Mouse (Mus musculus): Measurements from ENCODE around the gene Txn1. TPM values are rescaled to one million over a fixed set of nuclear protein-coding genes. Genes with fewer than 3 reads are reported as not detected.

Txn1 gene
- polyA plus RNA-seq, 1 experiment, result 381 TPM

DNA sequence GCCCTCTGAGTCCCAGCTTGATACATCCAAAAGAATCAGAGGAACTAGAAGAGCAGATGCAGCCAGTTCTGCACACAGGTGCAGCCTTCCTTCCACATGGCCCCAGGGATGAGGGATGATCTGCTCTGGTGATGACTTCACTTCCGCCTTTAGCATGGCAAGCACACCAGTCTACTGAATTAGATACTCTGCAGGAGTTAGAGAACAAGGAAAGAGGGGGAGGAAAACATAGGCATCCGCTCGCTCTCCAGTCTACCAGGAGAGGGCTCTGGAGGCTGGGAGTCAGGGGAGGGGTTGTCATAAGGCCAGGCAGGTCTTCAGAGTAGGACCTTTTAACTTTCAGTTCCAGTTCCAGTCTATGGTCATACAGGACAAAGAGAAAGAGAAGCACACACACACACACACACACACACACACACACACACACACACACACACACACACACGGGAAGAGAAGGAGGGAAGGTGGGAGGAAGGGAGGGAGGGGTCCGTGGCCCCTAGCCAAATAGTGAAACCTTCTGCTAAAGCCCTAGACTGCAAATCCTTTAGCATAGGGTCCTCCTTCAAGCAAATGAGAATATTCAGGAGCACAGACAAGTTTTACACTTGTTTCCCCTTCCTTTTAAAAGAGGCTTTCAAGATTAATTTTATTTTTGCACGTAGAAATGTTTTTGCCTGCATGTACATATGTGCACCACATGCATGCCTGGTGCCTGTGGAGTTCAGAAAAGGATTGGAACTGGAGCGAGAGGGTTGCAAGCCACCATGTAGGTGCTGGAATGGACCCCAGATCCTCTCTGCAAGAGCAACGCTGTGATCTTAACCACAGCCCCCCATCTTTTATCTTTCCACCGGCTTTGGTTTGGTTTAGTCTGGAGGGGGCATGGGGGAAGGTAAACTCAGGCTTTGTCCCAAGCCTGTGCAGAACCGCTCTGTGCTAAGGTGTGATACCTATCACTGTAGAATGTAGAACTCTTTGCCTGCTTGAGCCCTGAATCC lies 41.7 kb downstream of the Txn1 start:
- TF ChIP-seq SRF (IDR thresholded peaks at IDR 0.05; ENCODE audit: control insufficient read depth, insufficient read length, low read depth) (no peak), POLR2A (IDR thresholded peaks at IDR 0.05; ENCODE audit: insufficient read length, low read depth) (no peak), TCF12 (IDR thresholded peaks at IDR 0.05; ENCODE audit: insufficient read depth, poor library complexity, severe bottlenecking) (no peak), TCF3 (IDR thresholded peaks at IDR 0.05; ENCODE audit: insufficient read length, low read depth) (no peak), MYOG (IDR thresholded peaks at IDR 0.05; ENCODE audit: control insufficient read depth in 1 of 3, insufficient read depth in 1 of 3, insufficient read length in 2 of 3, low read depth in 2 of 3) (no peak), POLR2AphosphoS2 (IDR thresholded peaks at IDR 0.05; ENCODE audit: insufficient read length, low read depth) (no peak), MYOD1 (IDR thresholded peaks at IDR 0.05; ENCODE audit: control insufficient read depth in 1 of 3, insufficient read length in 2 of 3, low read depth in 2 of 3) (no peak), REST (IDR thresholded peaks at IDR 0.05; ENCODE audit: insufficient read depth, insufficient read length) (no peak), MAX (IDR thresholded peaks at IDR 0.05; ENCODE audit: low read depth) (no peak), E2F4 (IDR thresholded peaks at IDR 0.05; ENCODE audit: insufficient read depth) (no peak), USF1 (IDR thresholded peaks at IDR 0.05; ENCODE audit: low read depth) (no peak), CEBPB (IDR thresholded peaks at IDR 0.05; ENCODE audit: insufficient read depth, poor library complexity, severe bottlenecking) (no peak)
- Histone ChIP-seq H3K79me2 (ENCODE audit: control insufficient read depth, insufficient read depth) (no peaks in the 10 kb centered on the region), H3K36me3 (ENCODE audit: control insufficient read depth, insufficient read depth) (no peaks in the 10 kb centered on the region), H3K4me2 (ENCODE audit: low read depth) (no peak overlapping the region), H3K27me3 (ENCODE audit: control insufficient read depth, insufficient read depth, insufficient read length) (no peaks in the 10 kb centered on the region), H3ac (ENCODE audit: control insufficient read depth, insufficient read length) (no peak overlapping the region), H3K4me3 (no peak overlapping the region)

DNA sequence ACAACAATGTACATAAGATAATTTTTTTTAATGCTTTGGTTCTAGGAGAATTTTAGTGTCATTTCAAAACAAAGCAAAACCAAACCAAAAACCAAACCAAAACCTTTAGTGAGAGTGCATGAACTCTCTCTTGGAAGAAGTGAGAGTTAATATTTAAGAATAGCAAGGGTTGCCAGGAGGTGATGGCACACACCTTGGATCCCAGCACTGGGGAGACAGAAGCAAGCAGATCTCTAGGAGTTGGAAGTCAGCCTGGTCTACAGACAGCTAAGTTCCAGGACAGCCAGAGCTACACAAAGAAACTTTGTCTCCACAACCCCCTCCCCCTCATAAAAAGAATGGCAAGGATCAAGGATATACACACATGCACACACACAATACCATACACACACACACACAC lies 43.2 kb downstream of the Txn1 start:
- Histone ChIP-seq H3ac (ENCODE audit: control insufficient read depth, insufficient read length) (no peak overlapping the region), H3K4me3 (no peak overlapping the region), H3K36me3 (ENCODE audit: control insufficient read depth, insufficient read depth) (no peaks in the 10 kb centered on the region), H3K79me2 (ENCODE audit: control insufficient read depth, insufficient read depth) (no peaks in the 10 kb centered on the region), H3K4me2 (ENCODE audit: low read depth) (no peak overlapping the region), H3K27me3 (ENCODE audit: control insufficient read depth, insufficient read depth, insufficient read length) (no peaks in the 10 kb centered on the region)
- no peak for TF ChIP-seq REST (IDR thresholded peaks at IDR 0.05; ENCODE audit: insufficient read depth, insufficient read length)
- no peak for TF ChIP-seq POLR2AphosphoS2 (IDR thresholded peaks at IDR 0.05; ENCODE audit: insufficient read length, low read depth)
- no peak for TF ChIP-seq MAX (IDR thresholded peaks at IDR 0.05; ENCODE audit: low read depth)
- no peak for TF ChIP-seq USF1 (IDR thresholded peaks at IDR 0.05; ENCODE audit: low read depth)
- TF ChIP-seq MYOD1 (IDR thresholded peaks at IDR 0.05; ENCODE audit: control insufficient read depth in 1 of 3, insufficient read length in 2 of 3, low read depth in 2 of 3), result no peak
- no peak for TF ChIP-seq TCF12 (IDR thresholded peaks at IDR 0.05; ENCODE audit: insufficient read depth, poor library complexity, severe bottlenecking)
- no peak for TF ChIP-seq MYOG (IDR thresholded peaks at IDR 0.05; ENCODE audit: control insufficient read depth in 1 of 3, insufficient read depth in 1 of 3, insufficient read length in 2 of 3, low read depth in 2 of 3)
- TF ChIP-seq TCF3 (IDR thresholded peaks at IDR 0.05; ENCODE audit: insufficient read length, low read depth), result no peak
- no peak for TF ChIP-seq CEBPB (IDR thresholded peaks at IDR 0.05; ENCODE audit: insufficient read depth, poor library complexity, severe bottlenecking)
- TF ChIP-seq E2F4 (IDR thresholded peaks at IDR 0.05; ENCODE audit: insufficient read depth), result no peak
- TF ChIP-seq POLR2A (IDR thresholded peaks at IDR 0.05; ENCODE audit: insufficient read length, low read depth), result no peak
- no peak for TF ChIP-seq SRF (IDR thresholded peaks at IDR 0.05; ENCODE audit: control insufficient read depth, insufficient read length, low read depth)

DNA sequence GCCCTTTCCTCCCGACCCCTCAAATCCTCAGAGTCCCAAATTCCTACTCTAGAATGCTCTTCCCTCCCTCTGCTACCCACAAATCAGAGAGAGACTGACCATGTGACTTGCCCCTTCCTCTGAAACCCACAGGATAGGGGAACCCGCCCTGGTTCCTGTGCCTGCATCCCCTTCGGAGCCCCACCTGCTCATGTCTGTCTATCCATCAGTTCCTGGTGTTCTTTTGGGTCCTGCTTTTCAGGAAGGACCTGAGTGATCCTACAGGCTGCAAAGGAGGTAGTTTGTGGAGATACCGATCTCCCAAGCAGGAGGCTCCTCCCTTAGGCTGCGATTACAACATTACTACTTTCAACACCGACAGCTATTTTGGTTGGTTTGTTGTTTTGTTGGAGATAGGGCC lies 47.4 kb downstream of the Txn1 start:
- Histone ChIP-seq H3K4me3 (no peak overlapping the region), H3K36me3 (ENCODE audit: control insufficient read depth, insufficient read depth) (no peaks in the 10 kb centered on the region), H3ac (ENCODE audit: control insufficient read depth, insufficient read length) (no peak overlapping the region), H3K79me2 (ENCODE audit: control insufficient read depth, insufficient read depth) (no peaks in the 10 kb centered on the region), H3K4me2 (ENCODE audit: low read depth) (no peak overlapping the region), H3K27me3 (ENCODE audit: control insufficient read depth, insufficient read depth, insufficient read length) (no peaks in the 10 kb centered on the region)
- peak in 1 of 3 experiments; percentile 13 for TF ChIP-seq MYOD1 (IDR thresholded peaks at IDR 0.05; ENCODE audit: control insufficient read depth in 1 of 3, insufficient read length in 2 of 3, low read depth in 2 of 3)
- no peak for TF ChIP-seq USF1 (IDR thresholded peaks at IDR 0.05; ENCODE audit: low read depth)

DNA sequence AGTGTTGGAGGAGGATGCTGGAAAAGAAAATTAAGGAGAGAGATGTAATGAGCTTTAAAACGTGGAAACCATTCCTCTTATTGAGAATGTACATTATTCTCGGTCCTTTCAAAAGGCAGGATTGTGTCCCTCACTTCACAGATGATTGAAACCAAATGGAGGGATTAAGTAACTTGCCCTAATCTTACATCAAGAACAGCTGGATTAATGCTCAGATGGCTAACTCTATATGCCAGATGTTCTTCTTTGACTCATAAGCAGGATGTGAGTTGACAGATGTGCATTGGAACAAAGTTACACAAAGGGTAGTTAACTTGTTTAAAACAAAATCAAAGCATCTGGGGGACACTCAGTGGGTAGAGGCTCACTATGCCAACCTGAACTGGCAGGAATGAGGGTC lies 49.5 kb downstream of the Txn1 start:
- Histone ChIP-seq H3K36me3 (ENCODE audit: control insufficient read depth, insufficient read depth) (no peaks in the 10 kb centered on the region), H3K79me2 (ENCODE audit: control insufficient read depth, insufficient read depth) (no peaks in the 10 kb centered on the region), H3ac (ENCODE audit: control insufficient read depth, insufficient read length) (no peak overlapping the region), H3K4me3 (no peak overlapping the region), H3K4me2 (ENCODE audit: low read depth) (no peak overlapping the region), H3K27me3 (ENCODE audit: control insufficient read depth, insufficient read depth, insufficient read length) (no peaks in the 10 kb centered on the region)
- no peak for TF ChIP-seq MYOD1 (IDR thresholded peaks at IDR 0.05; ENCODE audit: control insufficient read depth in 1 of 3, insufficient read length in 2 of 3, low read depth in 2 of 3)
- TF ChIP-seq MAX (IDR thresholded peaks at IDR 0.05; ENCODE audit: low read depth), result no peak
- no peak for TF ChIP-seq POLR2A (IDR thresholded peaks at IDR 0.05; ENCODE audit: insufficient read length, low read depth)
- TF ChIP-seq CEBPB (IDR thresholded peaks at IDR 0.05; ENCODE audit: insufficient read depth, poor library complexity, severe bottlenecking), result no peak
- no peak for TF ChIP-seq TCF3 (IDR thresholded peaks at IDR 0.05; ENCODE audit: insufficient read length, low read depth)
- TF ChIP-seq REST (IDR thresholded peaks at IDR 0.05; ENCODE audit: insufficient read depth, insufficient read length), result no peak
- TF ChIP-seq SRF (IDR thresholded peaks at IDR 0.05; ENCODE audit: control insufficient read depth, insufficient read length, low read depth), result no peak
- TF ChIP-seq MYOG (IDR thresholded peaks at IDR 0.05; ENCODE audit: control insufficient read depth in 1 of 3, insufficient read depth in 1 of 3, insufficient read length in 2 of 3, low read depth in 2 of 3), result no peak
- no peak for TF ChIP-seq USF1 (IDR thresholded peaks at IDR 0.05; ENCODE audit: low read depth)
- no peak for TF ChIP-seq POLR2AphosphoS2 (IDR thresholded peaks at IDR 0.05; ENCODE audit: insufficient read length, low read depth)
- TF ChIP-seq E2F4 (IDR thresholded peaks at IDR 0.05; ENCODE audit: insufficient read depth), result no peak
- TF ChIP-seq TCF12 (IDR thresholded peaks at IDR 0.05; ENCODE audit: insufficient read depth, poor library complexity, severe bottlenecking), result no peak
